Comparison of ENCODE assay signal across 27 mouse cellular contexts in genomic region chr7:43361442-43361841, GRCm38 (mm10). TPM values are rescaled to one million over a fixed set of nuclear protein-coding genes. Genes with fewer than 3 reads are reported as not detected.
"Had no signal": no experiment of that assay in that cellular context is flagged by ENCODE, and none has a peak within 500 bp of the region (broad histone marks: within the 10 kb centered on the region; RNA-seq: fewer than 3 reads in every experiment).

No protein-coding gene starts in this region.

- H3K4me1 ChIP-seq: heart, embryonic 13.5 days; heart, embryonic 15.5 days; hindbrain, embryonic 13.5 days; hindbrain, embryonic 15.5 days; kidney, embryonic 15.5 days; limb, embryonic 10.5 days; limb, embryonic 12.5 days had no signal

- H3K9me3 ChIP-seq: heart, embryonic 13.5 days; heart, embryonic 15.5 days; hindbrain, embryonic 13.5 days; hindbrain, embryonic 15.5 days; kidney, embryonic 15.5 days; limb, embryonic 10.5 days; limb, embryonic 12.5 days had no signal

- ATAC-seq: hindbrain, postnatal 0 days; intestine, embryonic 16.5 days had no signal

- DNase-seq: gastrocnemius, adult 2 months; gastrocnemius, postnatal 10 days; gastrocnemius, postnatal 25 days; heart, adult 2 months; heart, postnatal 14 days; heart, postnatal 36 days; kidney, adult 11 months; kidney, adult 9 months; kidney, postnatal 14 days; kidney, postnatal 4 days; liver had no signal

- H3K27me3 ChIP-seq: heart, embryonic 13.5 days; heart, embryonic 15.5 days; hindbrain, embryonic 13.5 days; hindbrain, embryonic 15.5 days; kidney, embryonic 15.5 days; limb, embryonic 12.5 days had no signal

- H3K27ac ChIP-seq: gastrocnemius, adult 2 months; heart, adult 2 months; heart, embryonic 13.5 days; heart, embryonic 15.5 days; hindbrain, embryonic 13.5 days; hindbrain, embryonic 15.5 days; hindbrain, postnatal 0 days; kidney, embryonic 15.5 days; kidney, postnatal 0 days; layer of hippocampus, adult 2 months; left cerebral cortex, adult 2 months; limb, embryonic 10.5 days; limb, embryonic 12.5 days had no signal

- H3K4me3 ChIP-seq: gastrocnemius, adult 2 months; heart, adult 2 months; heart, embryonic 13.5 days; heart, embryonic 15.5 days; hindbrain, embryonic 13.5 days; hindbrain, embryonic 15.5 days; kidney, embryonic 15.5 days; layer of hippocampus, adult 2 months; left cerebral cortex, adult 2 months; limb, embryonic 10.5 days; limb, embryonic 12.5 days had no signal

- H3K9ac ChIP-seq: heart, embryonic 13.5 days; heart, embryonic 15.5 days; hindbrain, embryonic 13.5 days; hindbrain, embryonic 15.5 days; kidney, embryonic 15.5 days; limb, embryonic 12.5 days had no signal

- H3K4me2 ChIP-seq: heart, embryonic 11.5 days; heart, embryonic 13.5 days; heart, embryonic 15.5 days; hindbrain, embryonic 13.5 days; hindbrain, embryonic 15.5 days; kidney, embryonic 15.5 days; limb, embryonic 12.5 days; liver, embryonic 11.5 days had no signal

- H3K36me3 ChIP-seq: heart, embryonic 13.5 days; heart, embryonic 15.5 days; hindbrain, embryonic 13.5 days; hindbrain, embryonic 15.5 days; kidney, embryonic 15.5 days; limb, embryonic 10.5 days; limb, embryonic 12.5 days had no signal

RNA-seq across cellular contexts. Expression of gene Siglecf, which starts 10.3 kb away (rescaled TPM):
- total RNA-seq: gastrocnemius, adult 2 months; gastrocnemius, postnatal 10 days; gastrocnemius, postnatal 25 days; heart, adult 2 months; heart, postnatal 14 days; heart, postnatal 36 days; hindbrain, postnatal 0 days had no signal
- polyA plus RNA-seq: heart, embryonic 13.5 days; hindbrain, embryonic 11.5 days; kidney, postnatal 0 days had no signal

RNA-seq across cellular contexts. Expression of gene Siglecg, which starts 46.6 kb away (rescaled TPM):
- total RNA-seq: gastrocnemius, adult 2 months; hindbrain, postnatal 0 days; layer of hippocampus, adult 2 months; left cerebral cortex, adult 2 months; left cerebral cortex, postnatal 36 days had no signal
- polyA plus RNA-seq: heart, embryonic 11.5 days; hindbrain, embryonic 11.5 days; hindbrain, embryonic 13.5 days; hindbrain, embryonic 15.5 days; hindbrain, postnatal 0 days; limb, embryonic 12.5 days had no signal
